Mouse (Mus musculus): Measurements from ENCODE around the gene Msrb2. TPM values are rescaled to one million over a fixed set of nuclear protein-coding genes. Genes with fewer than 3 reads are reported as not detected.

The Msrb2 gene
- polyA plus RNA-seq, 1 experiment = 2.7 TPM

DNA sequence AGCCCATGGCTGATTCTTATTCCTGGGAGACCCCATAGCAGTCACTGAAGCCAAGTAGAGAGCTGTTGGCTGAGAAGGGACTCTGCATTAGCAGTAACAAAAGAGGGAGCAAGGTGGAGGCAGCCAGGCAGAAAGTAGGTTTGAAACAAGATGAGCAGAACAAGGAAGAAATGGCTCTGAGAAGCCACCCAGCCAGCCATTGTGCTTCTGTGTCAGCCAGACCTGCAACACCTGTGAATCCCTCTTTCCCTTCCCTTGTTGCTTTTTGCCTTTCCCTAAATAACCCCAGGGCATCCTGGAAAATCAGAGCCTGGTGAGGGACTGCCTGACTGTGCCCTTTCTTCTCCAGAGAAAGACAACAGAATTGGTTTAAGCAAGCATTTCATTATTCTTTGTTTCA lies 51.0 kb downstream of the Msrb2 start:
- H3K36me3 ChIP-seq (ENCODE audit: control insufficient read depth, insufficient read depth) = no peaks in the 10 kb centered on the region
- H3K79me3 ChIP-seq (ENCODE audit: low read depth) = no peaks in the 10 kb centered on the region
- H3K4me3 ChIP-seq (ENCODE audit: insufficient read depth, poor library complexity, severe bottlenecking) = no peak overlapping the region
- H3K27me3 ChIP-seq (ENCODE audit: control insufficient read depth, insufficient read depth, insufficient read length) = peaks cover 3% of the 10 kb centered on the region
- H3K79me2 ChIP-seq (ENCODE audit: control insufficient read depth, insufficient read depth) = no peaks in the 10 kb centered on the region
- TF ChIP-seq CEBPB (IDR thresholded peaks at IDR 0.05; ENCODE audit: low read depth) = no peak
- no peak for TF ChIP-seq CTCF (IDR thresholded peaks at IDR 0.05; ENCODE audit: control insufficient read depth, insufficient read depth, insufficient read length)
- no peak for TF ChIP-seq MAX (IDR thresholded peaks at IDR 0.05)
- no peak for TF ChIP-seq MYOG (IDR thresholded peaks at IDR 0.05; ENCODE audit: control insufficient read depth, extremely low read depth, insufficient read length)
- no peak for TF ChIP-seq MYOD1 (IDR thresholded peaks at IDR 0.05; ENCODE audit: control insufficient read depth, insufficient read length, low read depth)
- TF ChIP-seq FOSL1 (IDR thresholded peaks at IDR 0.05; ENCODE audit: insufficient read depth, low read length, poor library complexity, severe bottlenecking) = no peak
- TF ChIP-seq USF1 (IDR thresholded peaks at IDR 0.05; ENCODE audit: low read depth) = no peak
- no peak overlapping the region for H3ac ChIP-seq (ENCODE audit: control insufficient read depth, insufficient read length, low read depth)

DNA sequence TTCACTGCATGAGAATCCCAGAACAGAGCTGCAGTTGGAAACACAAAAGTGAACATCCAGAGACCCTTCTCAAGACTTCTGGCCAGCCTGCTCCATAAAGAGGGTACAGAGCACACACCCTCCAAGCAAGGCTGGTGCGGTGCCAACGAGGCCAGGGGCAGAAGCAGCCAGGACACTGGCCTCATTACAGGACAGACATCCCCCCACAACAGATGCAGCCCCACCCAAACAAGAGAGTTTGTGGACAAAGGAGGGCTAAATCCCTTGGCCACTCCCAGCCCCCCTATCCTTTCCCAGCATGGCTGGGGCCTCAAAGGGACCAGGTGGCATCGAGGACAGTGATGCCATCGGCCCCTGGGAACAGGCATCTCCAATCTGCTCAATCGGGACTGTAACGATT lies 51.8 kb downstream of the Msrb2 start:
- no peaks in the 10 kb centered on the region for H3K36me3 ChIP-seq (ENCODE audit: control insufficient read depth, insufficient read depth)
- H3K4me3 ChIP-seq (ENCODE audit: insufficient read depth, poor library complexity, severe bottlenecking) = no peak overlapping the region
- H3K27me3 ChIP-seq (ENCODE audit: control insufficient read depth, insufficient read depth, insufficient read length) = peaks cover 3% of the 10 kb centered on the region
- no peaks in the 10 kb centered on the region for H3K79me3 ChIP-seq (ENCODE audit: low read depth)
- H3ac ChIP-seq (ENCODE audit: control insufficient read depth, insufficient read length, low read depth) = no peak overlapping the region
- no peaks in the 10 kb centered on the region for H3K79me2 ChIP-seq (ENCODE audit: control insufficient read depth, insufficient read depth)
- TF ChIP-seq CTCF (IDR thresholded peaks at IDR 0.05; ENCODE audit: control insufficient read depth, insufficient read depth, insufficient read length) = no peak
- no peak for TF ChIP-seq MYOG (IDR thresholded peaks at IDR 0.05; ENCODE audit: control insufficient read depth, extremely low read depth, insufficient read length)
- no peak for TF ChIP-seq FOSL1 (IDR thresholded peaks at IDR 0.05; ENCODE audit: insufficient read depth, low read length, poor library complexity, severe bottlenecking)
- no peak for TF ChIP-seq USF1 (IDR thresholded peaks at IDR 0.05; ENCODE audit: low read depth)
- TF ChIP-seq CEBPB (IDR thresholded peaks at IDR 0.05; ENCODE audit: low read depth) = no peak
- no peak for TF ChIP-seq MYOD1 (IDR thresholded peaks at IDR 0.05; ENCODE audit: control insufficient read depth, insufficient read length, low read depth)
- TF ChIP-seq MAX (IDR thresholded peaks at IDR 0.05) = no peak

- TF ChIP-seq FOSL1 (IDR thresholded peaks at IDR 0.05; ENCODE audit: insufficient read depth, low read length, poor library complexity, severe bottlenecking) (no peak), MYOD1 (IDR thresholded peaks at IDR 0.05; ENCODE audit: control insufficient read depth, insufficient read length, low read depth) (no peak), CEBPB (IDR thresholded peaks at IDR 0.05; ENCODE audit: low read depth) (no peak), CTCF (IDR thresholded peaks at IDR 0.05; ENCODE audit: control insufficient read depth, insufficient read depth, insufficient read length) (no peak), USF1 (IDR thresholded peaks at IDR 0.05; ENCODE audit: low read depth) (no peak), MAX (IDR thresholded peaks at IDR 0.05) (no peak), MYOG (IDR thresholded peaks at IDR 0.05; ENCODE audit: control insufficient read depth, extremely low read depth, insufficient read length) (no peak)
- Histone ChIP-seq H3K79me2 (ENCODE audit: control insufficient read depth, insufficient read depth) (no peaks in the 10 kb centered on the region), H3K27me3 (ENCODE audit: control insufficient read depth, insufficient read depth, insufficient read length) (peaks cover 9% of the 10 kb centered on the region), H3ac (ENCODE audit: control insufficient read depth, insufficient read length, low read depth) (no peak overlapping the region), H3K79me3 (ENCODE audit: low read depth) (no peaks in the 10 kb centered on the region), H3K36me3 (ENCODE audit: control insufficient read depth, insufficient read depth) (no peaks in the 10 kb centered on the region), H3K4me3 (ENCODE audit: insufficient read depth, poor library complexity, severe bottlenecking) (no peak overlapping the region)
Measured at GRCm38 (mm10) chr2:19429031-19429430, 57.8 kb downstream of the Msrb2 start.

- Histone ChIP-seq H3K36me3 (ENCODE audit: control insufficient read depth, insufficient read depth) (no peaks in the 10 kb centered on the region), H3ac (ENCODE audit: control insufficient read depth, insufficient read length, low read depth) (no peak overlapping the region), H3K4me3 (ENCODE audit: insufficient read depth, poor library complexity, severe bottlenecking) (no peak overlapping the region), H3K79me3 (ENCODE audit: low read depth) (no peaks in the 10 kb centered on the region), H3K27me3 (ENCODE audit: control insufficient read depth, insufficient read depth, insufficient read length) (peaks cover 9% of the 10 kb centered on the region), H3K79me2 (ENCODE audit: control insufficient read depth, insufficient read depth) (no peaks in the 10 kb centered on the region)
- TF ChIP-seq FOSL1 (IDR thresholded peaks at IDR 0.05; ENCODE audit: insufficient read depth, low read length, poor library complexity, severe bottlenecking) (no peak), CTCF (IDR thresholded peaks at IDR 0.05; ENCODE audit: control insufficient read depth, insufficient read depth, insufficient read length) (no peak), MAX (IDR thresholded peaks at IDR 0.05) (no peak), MYOD1 (IDR thresholded peaks at IDR 0.05; ENCODE audit: control insufficient read depth, insufficient read length, low read depth) (no peak), CEBPB (IDR thresholded peaks at IDR 0.05; ENCODE audit: low read depth) (no peak), MYOG (IDR thresholded peaks at IDR 0.05; ENCODE audit: control insufficient read depth, extremely low read depth, insufficient read length) (no peak), USF1 (IDR thresholded peaks at IDR 0.05; ENCODE audit: low read depth) (no peak)
Measured at GRCm38 (mm10) chr2:19429691-19430690, 58.8 kb downstream of the Msrb2 start.

DNA sequence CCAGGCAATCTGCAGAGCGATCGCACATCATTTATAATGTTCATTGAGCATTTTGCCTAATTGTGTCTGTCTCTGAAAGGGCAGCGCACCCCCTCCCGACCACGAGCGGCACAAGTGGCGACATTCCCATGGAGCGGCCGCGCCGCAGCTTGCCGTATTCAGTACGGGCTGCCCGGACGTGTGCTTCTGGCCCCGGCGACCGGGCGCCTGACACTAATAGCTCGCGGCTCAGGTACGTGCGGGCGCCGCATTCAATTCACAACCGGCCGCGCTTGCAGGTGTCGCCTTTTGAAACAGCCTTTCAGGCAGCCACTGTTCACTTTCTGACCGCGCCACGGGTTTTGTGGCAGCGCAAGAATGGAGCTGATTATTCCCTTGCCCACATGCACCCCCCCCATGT lies 59.5 kb downstream of the Msrb2 start:
- H3ac ChIP-seq (ENCODE audit: control insufficient read depth, insufficient read length, low read depth) = no peak overlapping the region
- H3K79me3 ChIP-seq (ENCODE audit: low read depth) = no peaks in the 10 kb centered on the region
- TF ChIP-seq MAX (IDR thresholded peaks at IDR 0.05) (no peak), CTCF (IDR thresholded peaks at IDR 0.05; ENCODE audit: control insufficient read depth, insufficient read depth, insufficient read length) (no peak), MYOD1 (IDR thresholded peaks at IDR 0.05; ENCODE audit: control insufficient read depth, insufficient read length, low read depth) (no peak), FOSL1 (IDR thresholded peaks at IDR 0.05; ENCODE audit: insufficient read depth, low read length, poor library complexity, severe bottlenecking) (no peak), MYOG (IDR thresholded peaks at IDR 0.05; ENCODE audit: control insufficient read depth, extremely low read depth, insufficient read length) (no peak), CEBPB (IDR thresholded peaks at IDR 0.05; ENCODE audit: low read depth) (no peak)
- H3K4me3 ChIP-seq (ENCODE audit: insufficient read depth, poor library complexity, severe bottlenecking) = no peak overlapping the region
- peaks cover 9% of the 10 kb centered on the region for H3K27me3 ChIP-seq (ENCODE audit: control insufficient read depth, insufficient read depth, insufficient read length)
- no peaks in the 10 kb centered on the region for H3K36me3 ChIP-seq (ENCODE audit: control insufficient read depth, insufficient read depth)
- no peaks in the 10 kb centered on the region for H3K79me2 ChIP-seq (ENCODE audit: control insufficient read depth, insufficient read depth)

Data from C2C12 (cell line).